Mouse (Mus musculus): Measurements from ENCODE around the gene Prepl. TPM values are rescaled to one million over a fixed set of nuclear protein-coding genes. Genes with fewer than 3 reads are reported as not detected.
A peak's percentile ranks its signal among the peaks of the same experiment; 100 is the strongest.

Gene Prepl
- polyA plus RNA-seq, 1 experiment from 2014 or later: 4.5 TPM

DNA sequence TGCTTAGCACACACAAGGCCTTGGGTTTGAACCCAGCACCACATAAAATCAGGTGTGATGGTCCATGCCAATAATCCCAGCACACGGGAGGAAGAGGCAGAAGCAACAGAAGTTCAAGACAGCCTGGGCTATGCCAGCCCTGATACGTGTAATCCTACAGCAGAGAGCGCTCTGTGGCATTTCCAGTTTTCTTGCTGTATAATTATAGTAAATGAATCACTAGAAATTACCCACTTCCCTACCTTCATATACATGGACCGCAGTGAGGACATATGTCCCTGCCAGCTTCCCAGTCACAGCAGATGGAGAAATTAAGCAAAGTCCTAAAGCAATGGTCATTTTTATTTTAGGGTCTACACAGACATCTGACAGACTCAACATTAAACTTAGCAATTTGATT lies 16.0 kb downstream of the Prepl start:
- H3K4me2 ChIP-seq (ENCODE audit: low read depth, low read length): no peak overlapping the region
- DNase-seq: no peak
- H3K4me3 ChIP-seq (ENCODE audit: low read depth, low read length): no peak overlapping the region
- no peaks in the 10 kb centered on the region for H3K27me3 ChIP-seq (ENCODE audit: insufficient read depth, low read length)
- no peak overlapping the region for H3K9ac ChIP-seq (replicated peaks)
- 89% methylated on average over 4 of the region's 4 CpGs for WGBS (ENCODE audit: insufficient replicate concordance)
- no peaks in the 10 kb centered on the region for H3K4me1 ChIP-seq (ENCODE audit: insufficient read depth)
- H3K9me3 ChIP-seq (ENCODE audit: low read length): no peaks in the 10 kb centered on the region
- ATAC-seq: no peak
- no peak for TF ChIP-seq EP300 (IDR thresholded peaks at IDR 0.05; ENCODE audit: low read depth)
- no peak for TF ChIP-seq CTCF (IDR thresholded peaks at IDR 0.05; ENCODE audit: low read depth)
- no peak overlapping the region for H3K27ac ChIP-seq (ENCODE audit: low read depth)
- H3K36me3 ChIP-seq (replicated peaks; ENCODE audit: insufficient read depth, low read length): peaks cover 14% of the 10 kb centered on the region

DNA sequence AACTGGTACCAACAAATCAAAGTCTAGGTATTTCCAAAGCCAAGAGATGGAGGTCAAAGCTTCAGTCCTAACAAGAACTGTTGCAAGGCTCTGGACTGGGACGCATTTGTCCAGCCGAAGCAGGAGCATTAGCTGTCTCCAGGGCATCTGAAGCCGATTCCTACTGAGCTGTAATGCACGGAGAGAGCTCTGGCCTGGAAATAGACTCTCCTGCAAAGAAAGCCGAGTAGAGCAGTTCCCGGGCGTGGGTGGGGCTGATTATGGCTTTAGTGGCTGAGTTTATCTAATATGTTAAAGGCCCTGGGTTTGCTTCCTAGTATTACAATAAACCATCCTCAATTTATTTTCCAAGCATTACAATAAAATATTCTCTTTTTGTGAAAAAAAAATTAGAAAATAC lies 16.8 kb downstream of the Prepl start:
- Histone ChIP-seq H3K36me3 (replicated peaks; ENCODE audit: insufficient read depth, low read length) (peaks cover 10% of the 10 kb centered on the region), H3K9ac (replicated peaks) (no peak overlapping the region), H3K4me1 (ENCODE audit: insufficient read depth) (no peaks in the 10 kb centered on the region), H3K9me3 (ENCODE audit: low read length) (no peaks in the 10 kb centered on the region), H3K27me3 (ENCODE audit: insufficient read depth, low read length) (no peaks in the 10 kb centered on the region), H3K4me2 (ENCODE audit: low read depth, low read length) (no peak overlapping the region), H3K4me3 (ENCODE audit: low read depth, low read length) (no peak overlapping the region), H3K27ac (ENCODE audit: low read depth) (no peak overlapping the region)
- DNase-seq (no peak), ATAC-seq (no peak)
- TF ChIP-seq CTCF (IDR thresholded peaks at IDR 0.05; ENCODE audit: low read depth) (no peak), EP300 (IDR thresholded peaks at IDR 0.05; ENCODE audit: low read depth) (no peak)
- 80% methylated on average over 7 of the region's 7 CpGs for WGBS (ENCODE audit: insufficient replicate concordance)

DNA sequence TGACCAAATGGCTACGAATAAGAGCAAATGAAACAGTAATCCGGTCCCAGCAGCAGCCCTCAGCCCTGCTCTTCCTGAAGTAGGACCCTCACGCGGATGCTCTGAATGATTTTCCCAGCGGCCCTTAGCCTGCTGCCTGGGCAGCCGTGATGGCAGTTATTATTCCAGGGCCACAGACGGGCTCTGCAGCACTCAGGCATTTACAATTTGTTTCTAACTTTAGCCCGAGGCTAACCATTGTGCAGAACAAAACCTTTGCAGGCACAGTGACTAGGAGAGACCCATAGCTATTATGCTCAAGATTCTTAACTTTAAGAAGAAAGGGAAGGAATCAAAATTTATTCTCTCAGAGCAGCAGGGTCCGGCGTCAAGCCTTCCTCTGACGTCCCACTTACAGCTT lies 17.7 kb downstream of the Prepl start:
- no peak overlapping the region for H3K4me3 ChIP-seq (ENCODE audit: low read depth, low read length)
- peaks cover 10% of the 10 kb centered on the region for H3K36me3 ChIP-seq (replicated peaks; ENCODE audit: insufficient read depth, low read length)
- H3K27me3 ChIP-seq (ENCODE audit: insufficient read depth, low read length): no peaks in the 10 kb centered on the region
- H3K27ac ChIP-seq (ENCODE audit: low read depth): no peak overlapping the region
- no peaks in the 10 kb centered on the region for H3K9me3 ChIP-seq (ENCODE audit: low read length)
- H3K4me2 ChIP-seq (ENCODE audit: low read depth, low read length): no peak overlapping the region
- no peak overlapping the region for H3K9ac ChIP-seq (replicated peaks)
- WGBS (ENCODE audit: insufficient replicate concordance): 83% methylated on average over 11 of the region's 11 CpGs
- H3K4me1 ChIP-seq (ENCODE audit: insufficient read depth): no peaks in the 10 kb centered on the region
- DNase-seq (no peak), ATAC-seq (no peak)
- TF ChIP-seq EP300 (IDR thresholded peaks at IDR 0.05; ENCODE audit: low read depth) (no peak), CTCF (IDR thresholded peaks at IDR 0.05; ENCODE audit: low read depth) (no peak)

DNA sequence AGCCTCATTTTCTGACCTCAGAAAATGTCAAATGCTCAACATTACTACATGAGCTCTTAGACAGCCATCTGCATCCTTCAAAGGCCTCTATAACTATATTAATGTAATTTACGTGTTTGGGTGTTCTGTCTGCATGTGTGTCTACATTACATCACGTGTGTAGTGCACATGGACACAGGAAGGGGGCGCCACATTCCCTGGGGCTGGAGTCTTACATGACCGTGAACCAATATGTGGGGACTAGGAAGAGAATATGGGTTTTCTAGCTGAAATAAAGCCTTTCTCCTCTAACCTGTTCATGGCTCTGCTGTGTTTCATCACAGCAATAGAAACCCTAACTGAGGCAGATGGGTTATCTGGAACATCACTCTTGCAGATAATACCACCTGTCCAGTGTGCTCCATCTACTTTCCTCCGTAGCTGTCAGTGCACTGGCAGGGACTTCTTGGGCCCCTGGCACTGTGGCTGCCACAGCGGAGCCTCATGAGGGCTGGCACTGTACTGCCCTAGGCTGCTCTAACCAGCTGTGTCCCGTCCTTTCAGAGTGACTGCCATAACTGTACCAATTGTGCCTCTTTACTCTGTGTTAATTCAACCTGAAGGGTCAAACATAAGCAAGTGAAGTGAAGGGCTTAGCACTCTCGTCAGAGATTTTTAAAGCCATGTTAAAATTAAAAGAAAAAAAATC lies 18.8 kb downstream of the Prepl start:
- H3K36me3 ChIP-seq (replicated peaks; ENCODE audit: insufficient read depth, low read length): peaks cover 14% of the 10 kb centered on the region
- no peak for DNase-seq
- no peak for ATAC-seq
- no peaks in the 10 kb centered on the region for H3K4me1 ChIP-seq (ENCODE audit: insufficient read depth)
- H3K9ac ChIP-seq (replicated peaks): no peak overlapping the region
- no peaks in the 10 kb centered on the region for H3K9me3 ChIP-seq (ENCODE audit: low read length)
- peak; percentile 33; the same call in 1 of the 2 replicates for TF ChIP-seq CTCF (IDR thresholded peaks at IDR 0.05; ENCODE audit: low read depth)
- TF ChIP-seq EP300 (IDR thresholded peaks at IDR 0.05; ENCODE audit: low read depth): no peak
- WGBS (ENCODE audit: insufficient replicate concordance): 83% methylated on average over 8 of the region's 8 CpGs
- H3K27me3 ChIP-seq (ENCODE audit: insufficient read depth, low read length): no peaks in the 10 kb centered on the region
- H3K27ac ChIP-seq (ENCODE audit: low read depth): no peak overlapping the region
- no peak overlapping the region for H3K4me2 ChIP-seq (ENCODE audit: low read depth, low read length)
- H3K4me3 ChIP-seq (ENCODE audit: low read depth, low read length): no peak overlapping the region

DNA sequence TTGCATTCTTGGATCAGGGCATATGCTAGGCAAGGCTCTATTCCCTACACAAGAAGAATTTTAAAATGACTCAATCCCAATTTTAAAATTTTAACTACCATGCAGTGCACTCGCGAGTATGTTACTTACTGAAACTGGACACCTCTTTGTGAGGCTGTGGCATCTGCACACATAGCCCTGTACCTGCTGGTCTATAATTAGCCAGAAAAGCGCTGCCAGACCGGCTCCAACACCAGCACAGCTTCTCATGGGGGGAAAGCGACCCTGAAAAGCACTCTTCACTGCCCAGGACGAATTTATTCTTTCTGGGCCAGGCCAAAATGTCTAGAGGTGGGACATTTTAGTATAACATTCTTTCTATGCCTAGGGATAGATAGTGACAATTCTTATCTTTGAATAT lies 19.4 kb downstream of the Prepl start:
- no peaks in the 10 kb centered on the region for H3K27me3 ChIP-seq (ENCODE audit: insufficient read depth, low read length)
- no peak overlapping the region for H3K9ac ChIP-seq (replicated peaks)
- DNase-seq (no peak), ATAC-seq (no peak)
- H3K4me1 ChIP-seq (ENCODE audit: insufficient read depth): no peaks in the 10 kb centered on the region
- WGBS (ENCODE audit: insufficient replicate concordance): 81% methylated on average over 6 of the region's 6 CpGs
- peaks cover 17% of the 10 kb centered on the region for H3K36me3 ChIP-seq (replicated peaks; ENCODE audit: insufficient read depth, low read length)
- no peak overlapping the region for H3K4me2 ChIP-seq (ENCODE audit: low read depth, low read length)
- H3K27ac ChIP-seq (ENCODE audit: low read depth): no peak overlapping the region
- no peak overlapping the region for H3K4me3 ChIP-seq (ENCODE audit: low read depth, low read length)
- no peaks in the 10 kb centered on the region for H3K9me3 ChIP-seq (ENCODE audit: low read length)
- no peak for TF ChIP-seq CTCF (IDR thresholded peaks at IDR 0.05; ENCODE audit: low read depth)
- no peak for TF ChIP-seq EP300 (IDR thresholded peaks at IDR 0.05; ENCODE audit: low read depth)

DNA sequence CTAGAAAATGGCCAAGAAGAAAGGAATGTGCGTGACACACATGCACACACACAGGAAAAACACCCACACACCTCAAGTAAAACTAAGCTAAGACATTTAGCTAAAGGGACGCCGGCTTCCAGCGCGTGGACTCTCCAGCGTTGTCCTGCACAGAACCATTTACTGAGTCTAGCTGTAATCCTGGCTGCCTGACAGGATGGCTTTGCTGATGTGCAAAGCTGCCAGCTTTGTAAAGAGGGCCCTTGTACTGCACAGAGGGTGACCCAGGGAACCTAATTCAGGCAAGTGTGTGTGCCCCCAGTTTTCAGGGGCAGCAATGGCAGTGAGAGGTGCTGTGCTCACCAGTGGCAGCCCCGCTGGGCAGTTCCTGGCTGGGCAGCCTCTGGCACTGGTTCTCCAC lies 22.7 kb downstream of the Prepl start:
- ATAC-seq (no peak), DNase-seq (no peak)
- H3K4me1 ChIP-seq (ENCODE audit: insufficient read depth): no peaks in the 10 kb centered on the region
- 89% methylated on average over 7 of the region's 7 CpGs for WGBS (ENCODE audit: insufficient replicate concordance)
- TF ChIP-seq CTCF (IDR thresholded peaks at IDR 0.05; ENCODE audit: low read depth) (no peak), EP300 (IDR thresholded peaks at IDR 0.05; ENCODE audit: low read depth) (no peak)
- H3K36me3 ChIP-seq (replicated peaks; ENCODE audit: insufficient read depth, low read length): peaks cover 32% of the 10 kb centered on the region
- H3K27me3 ChIP-seq (ENCODE audit: insufficient read depth, low read length): no peaks in the 10 kb centered on the region
- no peak overlapping the region for H3K27ac ChIP-seq (ENCODE audit: low read depth)
- no peaks in the 10 kb centered on the region for H3K9me3 ChIP-seq (ENCODE audit: low read length)
- H3K4me2 ChIP-seq (ENCODE audit: low read depth, low read length): no peak overlapping the region
- no peak overlapping the region for H3K9ac ChIP-seq (replicated peaks)
- H3K4me3 ChIP-seq (ENCODE audit: low read depth, low read length): no peak overlapping the region

Measured in liver, postnatal 0 days (tissue).